Mouse (Mus musculus) Patski (cell line): ENCODE results near the gene Atp5c1. TPM values are rescaled to one million over a fixed set of nuclear protein-coding genes. Genes with fewer than 3 reads are reported as not detected.
A peak's percentile ranks its signal among the peaks of the same experiment; 100 is the strongest.

Experiments used
- ATAC-seq: fragments of 100-300 bp; one replicate; pipeline ENCODE4 v1.8.0; 2021
- CTCF ChIA-PET: fragments of 350-600 bp; sonication (Branson Sonifier 250); formaldehyde crosslinking; loops from one replicate; lab custom pipeline; 2022; ENCODE audit warnings: inconsistent platforms; lab: Charles Lee
- POLR2A ChIA-PET: fragments of 350-600 bp; sonication (Branson Sonifier 250); formaldehyde crosslinking; loops from one replicate; lab custom pipeline; 2022; ENCODE audit warnings: antibody characterized with exemption, inconsistent platforms; lab: Charles Lee
- DNase-seq: peaks from one replicate; pipeline ENCODE4 v3.0.0-alpha.2; 2011; ENCODE audit warnings: low read depth, low spot score
- H3K27me3 ChIP-seq: fragments of 371-371 bp; one replicate; pipeline ENCODE4 v1.5.1; 2021
- CTCF ChIP-seq: fragments of 100-300 bp; IDR thresholded peaks from one replicate; pipeline ENCODE4 v1.5.1; 2021
- in situ Hi-C: fragments of 300-500 bp; cut with MboI; formaldehyde crosslinking; loops from 3 replicates; pipeline ENCODE4 v1.11.1; 2018; ENCODE audit warnings: low pct_unique_long_range_greater_than_20kb, mixed read lengths
- polyA plus RNA-seq: library from polyadenylated mRNA; unstranded; gene quantifications from one replicate; pipeline ENCODE4 v1.2.3, GENCODE M21; 2021

The Atp5c1 gene
- polyA plus RNA-seq, 1 experiment from 2014 or later = 617 TPM

GRCm38 (mm10) chr2:10098598-10099215 lies 18.4 kb upstream of the Atp5c1 start:
- ChIA-PET POLR2A (no interaction called here), CTCF (interaction anchor here (1.1 to 5.2 kb wide), 9 partner anchors 9 to 197 kb away, joined by 3 to 51 read pairs (median 3); no protein-coding TSS in a partner anchor)
- H3K27me3 ChIP-seq = no peaks in the 10 kb centered on the region
- ATAC-seq (no peak), DNase-seq (no peak)
- TF ChIP-seq CTCF = peak; percentile 68
- in situ Hi-C loops = loop anchor here (5.0 to 25.0 kb wide), 2 partner anchors 1426 to 1664 kb away; no protein-coding TSS in a partner anchor

GRCm38 (mm10) chr2:10094327-10095100 lies 14.2 kb upstream of the Atp5c1 start:
- DNase-seq = no peak
- ChIA-PET POLR2A (interaction anchor here (0.7 kb wide), 1 partner anchor 200 kb away, joined by 4 read pairs; no protein-coding TSS in a partner anchor), CTCF (interaction anchor here (1.4 kb wide), 1 partner anchor 17 kb away, joined by 4 read pairs; no protein-coding TSS in a partner anchor)
- no peaks in the 10 kb centered on the region for H3K27me3 ChIP-seq
- TF ChIP-seq CTCF = no peak
- ATAC-seq = peak; percentile 26
- in situ Hi-C loops = loop anchor here (5.0 to 25.0 kb wide), 2 partner anchors 1422 to 1668 kb away; no protein-coding TSS in a partner anchor

DNA sequence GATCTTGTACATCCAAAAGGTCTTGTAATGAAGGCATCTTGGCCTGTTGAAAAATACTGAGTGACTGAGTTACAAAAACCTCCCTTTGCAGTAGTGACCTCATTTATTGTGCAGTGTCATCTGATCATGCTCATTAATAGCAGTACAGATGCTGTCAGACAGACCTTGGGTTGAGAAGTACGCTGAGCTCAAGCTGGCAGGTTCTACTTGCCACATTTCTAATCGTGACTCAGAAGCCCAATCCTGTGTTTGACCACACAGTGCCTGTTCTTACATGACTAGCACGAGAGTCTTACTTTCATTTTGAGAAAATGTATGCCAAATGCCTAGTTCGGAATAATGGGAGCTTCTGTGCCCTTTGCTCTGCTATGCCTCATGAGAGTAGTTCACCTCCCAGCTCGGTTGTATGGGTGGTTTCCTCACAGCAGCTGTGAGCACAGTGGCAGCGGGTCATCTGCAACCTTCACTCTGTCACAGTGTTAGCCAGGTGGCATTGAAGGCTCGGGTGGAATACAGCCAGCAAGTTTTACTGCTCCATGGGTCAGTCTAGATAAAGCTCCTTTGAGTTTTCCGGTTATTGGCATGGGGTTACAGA lies 7.0 kb upstream of the Atp5c1 start:
- DNase-seq = no peak
- TF ChIP-seq CTCF = no peak
- in situ Hi-C loops = loop anchor here (25.0 kb wide), 1 partner anchor 1675 kb away; no protein-coding TSS in a partner anchor

GRCm38 (mm10) chr2:10082737-10083136 lies 2.4 kb upstream of the Atp5c1 start:
- no peaks in the 10 kb centered on the region for H3K27me3 ChIP-seq
- ATAC-seq (no peak), DNase-seq (no peak)
- in situ Hi-C loops = loop anchor here (25.0 kb wide), 1 partner anchor 1680 kb away; no protein-coding TSS in a partner anchor
- ChIA-PET CTCF (no interaction called here), POLR2A (no interaction called here)
- TF ChIP-seq CTCF = no peak

More for the DNA sequence above, 7.0 kb upstream of the Atp5c1 start:
- ATAC-seq = peak; percentile 39
- no peaks in the 10 kb centered on the region for H3K27me3 ChIP-seq
- CTCF ChIA-PET = interaction anchor here (1.4 kb wide), 1 partner anchor 11 kb away, joined by 3 read pairs; no protein-coding TSS in a partner anchor
- POLR2A ChIA-PET = interaction anchor here (0.6 kb wide), 1 partner anchor 1455 kb away, joined by 4 read pairs; no protein-coding TSS in a partner anchor

- ATAC-seq = no peak
- ChIA-PET CTCF (no interaction called here), POLR2A (no interaction called here)
- in situ Hi-C loops = loop anchor here (25.0 kb wide), 1 partner anchor 1681 kb away; no protein-coding TSS in a partner anchor
- no peak for TF ChIP-seq CTCF
- no peak for DNase-seq
- no peaks in the 10 kb centered on the region for H3K27me3 ChIP-seq
Observed at GRCm38 (mm10) chr2:10081453-10082080, 1.3 kb upstream of the Atp5c1 start.

GRCm38 (mm10) chr2:10079745-10080309 lies 483 bp downstream of the Atp5c1 start:
- ATAC-seq = peak; percentile 44
- CTCF ChIA-PET = interaction anchor here (0.8 to 1.3 kb wide), 3 partner anchors 14 to 19 kb away, joined by 3 read pairs; no protein-coding TSS in a partner anchor
- no peak for TF ChIP-seq CTCF

DNA sequence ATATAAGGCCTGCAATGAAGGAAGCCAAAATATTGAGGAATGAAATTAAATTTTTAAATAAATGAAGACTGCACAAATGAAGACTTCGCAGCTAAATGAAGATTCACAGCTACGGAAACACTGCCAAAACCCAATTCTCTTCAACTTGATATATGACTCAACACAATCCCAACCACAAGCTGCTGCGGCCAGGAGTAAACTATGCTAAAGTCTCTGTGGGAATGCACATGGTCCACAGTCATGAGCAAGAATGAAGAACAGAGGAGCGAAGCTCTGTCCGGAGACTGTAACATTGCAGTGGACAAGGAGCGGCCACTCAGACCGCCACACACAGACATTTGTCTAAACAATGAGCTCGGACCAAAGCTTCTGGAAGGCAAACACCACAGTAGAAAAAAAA lies 3.6 kb downstream of the Atp5c1 start:
- POLR2A ChIA-PET = no interaction called here
- DNase-seq (no peak), ATAC-seq (no peak)
- CTCF ChIA-PET = interaction anchor here (0.7 to 1.7 kb wide), 6 partner anchors 10 to 46 kb away, joined by 3 to 5 read pairs (median 3); no protein-coding TSS in a partner anchor
- in situ Hi-C loops = loop anchor here (25.0 kb wide), 1 partner anchor 1686 kb away; no protein-coding TSS in a partner anchor
- H3K27me3 ChIP-seq = no peaks in the 10 kb centered on the region
- no peak for TF ChIP-seq CTCF

More at GRCm38 (mm10) chr2:10079745-10080309, 483 bp downstream of the Atp5c1 start:
- POLR2A ChIA-PET = interaction anchor here (1.1 kb wide), 1 partner anchor 12 kb away, joined by 4 read pairs; no protein-coding TSS in a partner anchor
- in situ Hi-C loops = loop anchor here (25.0 kb wide), 1 partner anchor 1682 kb away; no protein-coding TSS in a partner anchor
- H3K27me3 ChIP-seq = no peaks in the 10 kb centered on the region
- no peak for DNase-seq

- H3K27me3 ChIP-seq = no peaks in the 10 kb centered on the region
- POLR2A ChIA-PET = interaction anchor here (0.5 kb wide), 1 partner anchor 59 kb away, joined by 4 read pairs; no protein-coding TSS in a partner anchor
- DNase-seq (no peak), ATAC-seq (no peak)
- TF ChIP-seq CTCF = no peak
- CTCF ChIA-PET = no interaction called here
- in situ Hi-C loops = no loop called here
Observed at GRCm38 (mm10) chr2:10074470-10074869, 5.8 kb downstream of the Atp5c1 start.

GRCm38 (mm10) chr2:10071751-10072150 lies 8.6 kb downstream of the Atp5c1 start:
- ChIA-PET CTCF (interaction anchor here (0.8 kb wide), 1 partner anchor 27 kb away, joined by 3 read pairs; no protein-coding TSS in a partner anchor), POLR2A (interaction anchor here (1.3 kb wide), 1 partner anchor 10 kb away, joined by 3 read pairs; no protein-coding TSS in a partner anchor)
- no peak for ATAC-seq
- TF ChIP-seq CTCF = no peak
- DNase-seq = no peak
- H3K27me3 ChIP-seq = no peaks in the 10 kb centered on the region
- in situ Hi-C loops = no loop called here
